Mouse (Mus musculus): ENCODE results near the gene Sbno2. TPM values are rescaled to one million over a fixed set of nuclear protein-coding genes. Genes with fewer than 3 reads are reported as not detected.
A peak's percentile ranks its signal among the peaks of the same experiment; 100 is the strongest.

The Sbno2 gene
- total RNA-seq, 2 experiments from 2014 or later = 11.0 to 11.6 TPM

DNA sequence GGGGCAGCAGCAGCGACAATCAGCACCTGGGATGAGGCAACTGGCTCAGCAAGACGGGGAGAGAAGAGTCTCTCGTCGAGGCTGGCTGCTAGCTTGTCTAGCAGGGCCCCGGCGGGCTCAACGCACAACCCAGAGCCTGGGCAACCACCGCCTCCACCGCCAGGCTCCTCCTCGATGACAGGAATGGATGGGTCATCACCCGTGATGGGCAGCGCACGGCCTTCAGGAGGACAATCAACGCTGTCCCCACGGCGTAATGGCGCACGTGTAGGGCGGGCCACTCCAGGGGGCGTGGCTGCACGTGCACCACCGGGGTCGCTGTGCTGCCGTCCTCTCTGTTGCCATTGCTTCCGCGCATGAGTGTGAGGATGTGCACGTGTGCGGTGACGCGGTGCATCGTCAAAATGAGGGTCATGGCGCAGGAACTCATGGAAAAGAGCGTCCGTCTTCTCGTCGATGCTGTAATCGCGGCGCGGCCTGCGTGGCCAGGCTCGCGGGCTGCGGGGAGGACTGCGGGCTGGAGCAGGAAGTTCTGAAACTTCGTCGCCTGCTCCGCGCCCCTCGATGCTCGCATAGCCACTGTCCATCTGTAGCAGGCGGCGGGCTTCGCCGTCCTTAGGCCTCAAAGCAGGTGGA is 26.1 kb upstream of the Sbno2 start:
- intact Hi-C loops (cut with DNase I) = no loop called here
- DNase-seq (ENCODE audit: low spot score) = no peak

- intact Hi-C loops (cut with DNase I) = no loop called here
- no peak for DNase-seq (ENCODE audit: low spot score)
These were observed 25.1 kb upstream of the Sbno2 start for GRCm38 (mm10) chr10:80130403-80131031.

DNA sequence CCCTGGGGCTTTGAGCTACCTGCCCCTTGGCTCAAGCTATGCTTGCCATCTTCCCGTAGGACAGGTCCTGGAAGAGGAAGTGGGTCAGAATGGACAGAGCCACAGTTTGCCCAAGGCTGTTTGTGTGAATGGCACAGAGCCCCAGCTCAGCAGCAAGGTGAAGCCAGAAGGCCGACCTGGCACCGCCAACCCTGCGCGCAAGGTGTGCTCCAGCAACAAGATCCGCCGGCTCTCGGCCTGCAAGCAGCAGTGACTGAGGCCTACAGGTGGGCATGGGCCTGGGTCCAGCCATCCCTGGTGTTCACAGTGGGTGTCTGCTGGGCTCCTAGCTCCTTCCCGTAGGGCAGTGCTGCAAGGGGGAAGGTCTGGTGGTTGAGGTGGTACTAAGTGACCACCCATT is 24.5 kb upstream of the Sbno2 start:
- intact Hi-C loops (cut with DNase I) = no loop called here
- DNase-seq (ENCODE audit: low spot score) = no peak

DNA sequence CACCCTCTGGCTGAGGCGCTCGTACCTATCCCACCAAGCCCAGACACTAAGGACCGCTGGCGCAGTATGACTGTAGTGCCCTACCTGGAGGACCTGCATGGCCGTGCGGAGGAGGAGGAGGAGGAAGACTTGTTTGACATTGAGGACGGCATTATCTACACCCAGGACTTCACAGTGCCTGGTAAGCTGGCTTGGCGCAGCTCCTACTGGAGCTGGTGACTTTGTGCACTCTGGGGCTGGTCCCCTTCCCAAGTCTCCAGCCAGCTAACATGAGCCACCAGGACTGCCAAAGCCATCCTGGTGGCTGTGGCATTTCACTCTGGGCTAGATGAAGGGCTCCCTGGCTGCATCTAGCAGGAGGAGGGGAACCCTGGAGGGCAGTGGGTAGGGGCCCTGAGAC is 22.5 kb upstream of the Sbno2 start:
- DNase-seq (ENCODE audit: low spot score) = no peak
- intact Hi-C loops (cut with DNase I) = no loop called here

DNA sequence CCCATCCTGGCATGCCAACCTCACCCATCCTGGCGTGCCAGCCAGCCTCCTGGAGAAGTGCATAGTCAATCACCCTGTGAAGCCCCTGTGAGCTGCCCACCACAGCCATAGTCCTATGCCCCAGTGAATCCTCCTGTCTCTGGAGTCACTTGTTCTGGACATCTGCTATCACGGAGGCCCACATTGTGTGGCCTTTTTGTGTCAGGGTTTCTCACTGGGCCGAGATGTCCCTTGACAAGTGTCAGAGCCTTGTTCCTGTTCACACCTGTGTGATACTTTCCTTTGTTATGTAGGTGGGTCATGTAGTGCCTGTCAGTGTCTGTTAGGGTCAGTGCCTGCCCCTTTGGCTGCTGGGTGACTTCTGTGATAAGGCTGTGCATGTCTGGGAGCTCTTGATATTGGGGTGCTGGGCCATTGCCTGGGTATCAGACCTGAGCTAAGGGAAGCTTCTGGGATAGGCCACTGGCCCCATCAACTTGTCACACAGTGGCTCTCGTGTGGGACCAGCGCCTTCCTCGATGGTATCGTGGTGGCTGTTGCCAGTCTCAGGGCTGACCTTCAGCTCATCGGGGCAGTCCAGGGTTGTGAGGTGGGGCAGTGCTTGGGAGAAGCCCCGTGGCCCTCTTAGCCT is 18.7 kb upstream of the Sbno2 start:
- no peak for DNase-seq (ENCODE audit: low spot score)

GRCm38 (mm10) chr10:80121639-80122038 is 16.3 kb upstream of the Sbno2 start:
- no peak for DNase-seq (ENCODE audit: low spot score)
- intact Hi-C loops (cut with DNase I) = no loop called here

More for the DNA sequence above, 18.7 kb upstream of the Sbno2 start:
- intact Hi-C loops (cut with DNase I) = no loop called here

DNA sequence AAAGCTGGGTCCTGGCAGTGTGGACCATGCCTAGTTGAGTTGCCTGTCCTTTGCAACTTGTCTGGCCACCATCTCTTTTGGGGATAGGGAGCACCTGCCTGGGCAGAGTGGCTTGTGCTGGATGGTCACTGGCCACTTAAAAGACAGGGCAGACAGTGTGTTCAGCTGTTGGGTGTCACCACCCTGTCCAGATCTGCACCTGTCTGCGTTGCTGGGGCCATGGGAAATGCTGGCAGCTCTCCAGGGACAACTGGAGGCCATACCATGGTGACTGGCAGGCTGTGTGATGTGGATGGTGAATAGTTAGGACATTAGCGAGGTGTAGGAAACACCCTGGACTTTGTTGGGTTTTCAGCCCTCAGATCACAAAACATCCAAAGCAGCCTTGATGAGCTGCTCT is 14.8 kb upstream of the Sbno2 start:
- intact Hi-C loops (cut with DNase I) = no loop called here
- no peak for DNase-seq (ENCODE audit: low spot score)

GRCm38 (mm10) chr10:80118552-80118951 is 13.2 kb upstream of the Sbno2 start:
- no peak for DNase-seq (ENCODE audit: low spot score)
- intact Hi-C loops (cut with DNase I) = no loop called here

GRCm38 (mm10) chr10:80117736-80118135 is 12.4 kb upstream of the Sbno2 start:
- DNase-seq (ENCODE audit: low spot score) = no peak
- intact Hi-C loops (cut with DNase I) = loop anchor here (2.0 kb wide), 2 partner anchors 25 to 191 kb away; partner anchors contain the start of gene Arid3a

GRCm38 (mm10) chr10:80116927-80117691 is 11.7 kb upstream of the Sbno2 start:
- DNase-seq (ENCODE audit: low spot score) = peak; percentile 63
- intact Hi-C loops (cut with DNase I) = loop anchor here (2.0 kb wide), 2 partner anchors 26 to 190 kb away; partner anchors contain the start of gene Arid3a

- no peak for DNase-seq (ENCODE audit: low spot score)
- intact Hi-C loops (cut with DNase I) = loop anchor here (2.0 kb wide), 2 partner anchors 26 to 190 kb away; partner anchors contain the start of gene Arid3a
These were observed 11.2 kb upstream of the Sbno2 start for GRCm38 (mm10) chr10:80116563-80116926.

- intact Hi-C loops (cut with DNase I) = loop anchor here (2.0 kb wide), 4 partner anchors 27 to 189 kb away; partner anchors contain the start of gene Arid3a
- DNase-seq (ENCODE audit: low spot score) = no peak
These were observed 10.6 kb upstream of the Sbno2 start for GRCm38 (mm10) chr10:80115944-80116335.

DNA sequence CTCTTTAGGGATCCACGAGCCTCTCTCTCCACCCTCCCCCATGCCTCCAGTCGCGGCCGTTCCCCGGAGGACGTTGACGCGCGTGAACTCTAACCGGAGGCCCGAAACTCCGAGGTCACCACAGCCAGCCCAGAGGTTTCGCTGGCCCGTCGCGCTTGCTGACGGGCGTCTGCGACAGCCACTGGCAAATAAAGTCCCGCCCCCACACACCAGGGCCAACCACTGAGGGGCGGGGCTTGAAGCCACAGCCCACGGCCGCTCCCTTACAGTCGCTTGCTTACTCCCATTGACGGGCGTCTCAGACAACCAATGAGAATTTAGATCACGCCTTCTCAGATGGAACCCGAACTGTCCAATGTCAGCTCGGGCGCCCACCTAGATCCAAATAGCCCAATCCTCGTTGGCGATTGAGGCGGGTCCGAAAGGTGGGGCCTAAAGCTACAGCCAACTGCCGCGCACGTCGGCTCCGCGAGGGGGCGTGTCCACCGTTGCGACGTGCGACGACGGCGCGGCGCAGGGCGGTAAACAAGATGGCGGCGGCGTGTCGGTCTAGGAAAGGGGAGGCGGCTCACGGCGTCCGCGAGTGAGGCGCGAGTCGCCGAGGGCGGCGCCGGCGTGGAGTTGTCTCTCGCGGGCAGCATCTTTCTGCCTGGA is 10.0 kb upstream of the Sbno2 start, which contains the start of gene Stk11:
Gene Stk11 (plus strand): TSS at position 514 of the 654 bp plus-strand sequence.
- peak; percentile 99 for DNase-seq (ENCODE audit: low spot score)
- intact Hi-C loops (cut with DNase I) = loop anchor here (2.0 kb wide), 2 partner anchors 61 to 129 kb away; no protein-coding TSS in a partner anchor

GRCm38 (mm10) chr10:80114341-80115284 is 9.2 kb upstream of the Sbno2 start:
- intact Hi-C loops (cut with DNase I) = loop anchor here (2.0 to 5.0 kb wide), 4 partner anchors 42 to 128 kb away; no protein-coding TSS in a partner anchor
- peak; percentile 82 for DNase-seq (ENCODE audit: low spot score)

- DNase-seq (ENCODE audit: low spot score) = no peak
- intact Hi-C loops (cut with DNase I) = no loop called here
These were observed 2.3 kb upstream of the Sbno2 start for GRCm38 (mm10) chr10:80107678-80108077.

DNA sequence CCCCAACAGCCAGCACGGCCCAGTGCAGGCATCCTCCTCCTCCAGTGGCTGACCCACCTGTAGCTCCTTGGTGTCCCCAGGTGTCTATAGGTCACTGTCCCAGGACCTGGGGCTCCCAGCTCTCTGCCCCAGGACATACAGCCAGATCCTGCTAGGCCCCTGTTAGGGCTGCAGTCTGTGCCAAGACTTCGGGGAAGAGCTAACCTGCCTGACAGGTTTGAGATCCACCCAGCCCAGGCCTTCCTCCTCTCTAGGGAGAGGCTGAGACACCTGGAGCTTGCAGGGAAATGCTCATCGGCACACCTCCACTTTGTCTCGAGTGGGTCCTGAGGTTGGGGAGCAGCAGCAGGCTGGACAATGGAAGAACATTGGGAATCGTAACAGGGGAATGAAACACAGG is 555 bp upstream of the Sbno2 start:
- DNase-seq (ENCODE audit: low spot score) = no peak
- intact Hi-C loops (cut with DNase I) = no loop called here

GRCm38 (mm10) chr10:80104181-80104580 is 1.2 kb downstream of the Sbno2 start:
- intact Hi-C loops (cut with DNase I) = no loop called here
- DNase-seq (ENCODE audit: low spot score) = no peak

- DNase-seq (ENCODE audit: low spot score) = no peak
- intact Hi-C loops (cut with DNase I) = no loop called here
These were observed 2.3 kb downstream of the Sbno2 start for GRCm38 (mm10) chr10:80103032-80103431.
